Mouse (Mus musculus): Measurements from ENCODE around the gene 4931406P16Rik.

GRCm38 (mm10) chr7:34263437-34263836 is 49.9 kb downstream of the 4931406P16Rik start:
- TF ChIP-seq CTCF (IDR thresholded peaks at IDR 0.05; ENCODE audit: control insufficient read depth, insufficient read depth, insufficient replicate concordance, low read depth, low read length) (no peak), POLR2A (IDR thresholded peaks at IDR 0.05; ENCODE audit: control insufficient read depth, low read depth, low read length) (no peak)

Measured in testis, adult 2 months (tissue).